Mouse (Mus musculus) myocyte (in vitro differentiated cells): ENCODE results near the gene Cep85l.

ENCODE experiments used
- E2F4 ChIP-seq: IDR thresholded peaks from one replicate; pipeline ENCODE4 v1.6.1; 2011; ENCODE audit warnings: mild to moderate bottlenecking, control low read depth, moderate library complexity; ENCODE audit not compliant: insufficient read depth
- POLR2A ChIP-seq: IDR thresholded peaks from one replicate; pipeline ENCODE4 v1.6.1; 2011; ENCODE audit warnings: low read depth, mild to moderate bottlenecking, control low read depth, moderate library complexity; ENCODE audit not compliant: insufficient read length
- POLR2AphosphoS2 ChIP-seq: IDR thresholded peaks from one replicate; pipeline ENCODE4 v1.6.1; 2011; ENCODE audit warnings: low read depth, control low read depth; ENCODE audit not compliant: insufficient read length
- USF1 ChIP-seq: IDR thresholded peaks from one replicate; pipeline ENCODE4 v1.6.1; 2011; ENCODE audit warnings: low read depth, mild to moderate bottlenecking, control low read depth, moderate library complexity

DNA sequence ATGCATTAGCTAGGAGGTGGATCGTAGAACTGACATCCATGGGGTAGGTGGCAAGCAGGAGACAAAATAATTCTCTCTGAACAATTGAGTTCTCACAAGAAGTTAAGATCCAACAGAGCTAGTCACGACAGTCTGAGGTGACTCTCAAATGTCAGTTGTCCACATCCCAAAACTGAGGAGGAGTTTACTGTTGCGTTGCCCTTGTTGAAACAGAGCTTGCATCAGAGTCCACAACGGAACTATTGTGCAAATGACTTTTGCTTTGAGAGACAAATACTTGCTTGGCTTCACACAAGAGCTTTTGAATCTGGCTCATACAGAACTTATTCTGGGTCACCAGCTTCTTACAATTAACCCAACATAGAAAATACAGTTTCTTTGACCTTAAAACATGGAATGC lies 27.7 kb upstream of the Cep85l start:
- TF ChIP-seq POLR2A (no peak), USF1 (no peak), POLR2AphosphoS2 (no peak), E2F4 (no peak)
